Mouse (Mus musculus) cerebral cortex, adult 2 months (tissue): ENCODE results near the gene Eefsec.

Experiments
- WGBS: fragments of 180-500 bp; shearing (Covaris S2); methylation state at CpG from one replicate; pipeline ENCODE4 v1.1.7; 2018; 5-methylcytosine and 5-hydroxymethylcytosine counted together

The Eefsec gene

DNA sequence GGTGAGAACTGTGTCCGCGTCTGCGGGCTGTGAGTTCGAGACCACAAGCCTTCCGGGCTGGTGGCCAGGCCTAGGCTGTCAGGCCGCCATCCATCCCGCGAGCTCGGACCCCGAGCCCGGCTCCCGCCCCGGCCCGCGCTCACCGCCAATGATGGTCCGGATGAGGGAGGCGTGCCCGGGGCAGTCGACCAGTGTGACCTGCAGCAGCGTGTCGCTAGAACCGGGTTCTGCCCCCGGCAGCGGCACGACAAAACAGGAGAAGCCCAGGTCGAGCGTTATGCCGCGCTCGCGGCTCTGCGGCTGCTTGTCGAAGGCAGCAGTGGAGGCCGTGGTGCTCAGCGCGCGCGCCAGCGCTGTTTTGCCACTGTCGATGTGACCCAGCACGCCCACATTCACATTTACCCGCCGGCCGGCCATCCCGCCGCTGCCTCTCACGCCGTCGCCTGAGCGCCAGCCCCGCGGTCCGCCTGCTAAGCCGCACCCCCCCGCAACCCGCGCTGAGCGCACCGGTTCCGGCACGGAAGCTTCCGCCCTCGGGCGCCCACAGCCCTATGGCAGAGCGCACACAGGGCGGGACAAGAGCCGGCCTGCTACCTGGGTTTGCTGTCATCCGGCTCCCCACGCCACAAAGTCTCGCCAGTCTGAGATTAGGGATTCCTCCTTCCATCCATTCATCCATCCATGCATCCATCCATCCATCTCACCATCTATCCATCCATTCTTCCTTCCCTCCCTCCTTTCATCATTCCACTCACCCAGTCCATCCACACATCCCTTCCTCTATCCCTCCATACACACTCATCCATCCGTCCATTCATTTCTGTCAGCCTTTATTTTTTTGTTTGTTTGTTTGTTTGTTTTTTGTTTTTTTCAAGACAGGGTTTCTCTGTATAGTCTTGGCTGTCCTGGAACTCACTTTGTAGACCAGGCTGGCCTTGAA is at the start of gene Eefsec:
Gene Eefsec, minus strand, starts transcription at position 477 of the 940 bp plus-strand sequence.
- 1% methylated on average over 72 of the region's 72 CpGs for WGBS

DNA sequence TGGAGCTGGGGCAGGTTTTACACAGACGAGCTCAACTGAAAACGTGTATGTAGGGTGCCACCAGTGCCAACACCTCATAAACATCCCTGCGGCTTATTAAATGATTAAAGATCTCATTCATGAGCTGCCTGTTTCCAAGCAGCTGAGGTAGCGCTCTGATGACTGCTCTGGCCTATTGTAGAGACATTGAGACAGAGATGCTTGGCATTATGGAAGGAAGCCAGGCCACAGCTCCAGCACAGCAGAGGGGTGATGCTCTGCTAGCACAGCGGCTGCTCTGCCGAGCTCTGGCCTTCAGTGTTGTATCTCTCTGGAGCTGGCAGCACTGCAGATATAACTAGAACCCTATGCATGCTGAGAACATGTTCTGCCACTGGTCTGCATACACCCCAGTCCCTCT is 47.4 kb upstream of the Eefsec start:
- 74% methylated on average over 6 of the region's 6 CpGs for WGBS

DNA sequence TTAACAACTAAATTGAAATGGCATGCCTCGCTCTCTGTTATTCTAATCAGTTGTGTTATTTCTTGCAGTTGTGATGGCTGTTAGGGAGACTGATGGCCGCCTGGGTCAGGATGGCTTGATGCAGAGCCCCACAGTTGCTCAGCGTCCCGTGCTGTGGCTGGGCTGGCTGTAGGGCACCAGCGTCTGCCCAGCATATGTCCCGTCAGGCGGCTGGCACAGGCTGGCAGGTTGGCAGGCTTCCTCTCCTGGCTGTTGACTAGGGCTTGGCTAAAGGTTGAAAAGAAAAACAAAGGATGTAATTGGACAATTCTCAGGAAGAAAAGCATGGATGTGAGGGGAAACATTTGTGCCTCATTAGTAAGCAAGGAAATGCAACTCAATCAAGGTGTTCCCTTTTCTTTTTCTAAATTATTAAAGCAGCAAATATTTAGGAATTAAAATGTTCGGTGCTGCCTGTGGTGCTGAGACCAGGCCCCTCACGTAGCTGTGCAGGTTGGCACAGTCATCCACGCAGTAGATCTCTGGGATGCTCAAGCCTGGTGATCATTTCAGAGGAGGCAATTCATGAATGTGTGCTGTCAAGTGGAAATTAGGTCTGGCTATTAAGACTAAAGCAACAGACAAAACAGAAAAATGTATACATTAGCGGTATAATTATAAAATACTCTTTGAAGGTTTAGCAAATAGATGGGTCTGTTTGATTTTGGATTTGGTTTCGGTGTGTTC is 44.5 kb upstream of the Eefsec start:
- 71% methylated on average over 12 of the region's 12 CpGs for WGBS

DNA sequence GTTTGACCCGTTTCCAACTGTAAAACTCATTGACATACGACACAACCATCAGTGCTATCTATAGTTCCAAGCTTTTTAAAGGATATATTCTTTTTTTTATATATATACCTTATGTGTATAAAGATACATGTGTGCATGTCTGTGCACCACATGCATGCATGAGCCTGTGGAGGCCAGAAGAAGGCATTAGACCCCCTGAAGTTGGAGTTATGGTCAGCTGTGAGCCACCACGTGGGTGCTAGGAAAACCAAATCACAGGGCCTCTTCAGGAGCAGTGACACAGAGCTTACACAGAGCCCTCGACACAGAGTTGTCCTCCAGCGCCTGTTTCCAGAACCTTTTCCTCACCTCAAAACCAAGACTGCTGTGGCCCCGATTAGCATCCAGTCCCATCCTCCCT is 43.5 kb upstream of the Eefsec start:
- 72% methylated on average over 6 of the region's 6 CpGs for WGBS

DNA sequence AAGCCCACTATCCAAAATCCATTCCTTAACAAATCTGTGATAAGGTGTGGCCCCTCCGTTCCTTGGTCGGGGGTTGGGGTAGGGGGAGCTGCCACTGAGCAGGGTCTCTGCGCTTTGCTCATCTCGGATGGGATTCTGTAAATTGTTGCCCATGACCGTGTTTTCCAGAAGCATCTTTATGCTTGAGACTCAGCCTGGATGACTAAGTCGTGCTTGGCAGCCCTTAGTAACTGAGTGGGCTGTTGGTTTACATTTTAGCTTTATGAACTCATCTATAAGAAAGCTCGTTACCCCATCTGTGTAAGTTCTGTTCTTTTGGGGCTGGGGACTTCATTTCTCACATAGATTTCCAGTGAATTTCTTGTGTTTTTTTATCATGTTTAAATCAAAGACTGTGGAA is 42.7 kb upstream of the Eefsec start:
- 64% methylated on average over 7 of the region's 7 CpGs for WGBS

DNA sequence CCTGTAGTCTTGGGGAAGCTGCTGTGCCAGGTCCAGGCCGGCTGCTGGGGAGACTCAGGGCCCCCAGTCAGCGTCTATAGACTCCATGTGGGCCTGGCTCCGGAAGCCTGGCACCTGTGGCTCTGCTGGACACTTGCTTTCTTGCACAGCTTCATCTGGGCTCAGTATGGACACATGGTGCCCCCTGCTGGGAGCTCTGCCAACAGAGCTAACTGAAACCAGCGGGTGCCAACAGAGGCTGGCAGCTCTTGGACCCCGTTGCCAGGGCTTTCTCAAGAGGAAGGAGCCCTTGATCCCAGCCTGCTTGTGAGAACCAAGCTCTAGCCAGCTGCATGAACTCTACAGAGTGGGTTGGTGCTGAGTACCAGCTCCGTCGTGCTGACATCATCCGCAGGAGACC is 40.6 kb upstream of the Eefsec start:
- 41% methylated on average over 8 of the region's 8 CpGs for WGBS

DNA sequence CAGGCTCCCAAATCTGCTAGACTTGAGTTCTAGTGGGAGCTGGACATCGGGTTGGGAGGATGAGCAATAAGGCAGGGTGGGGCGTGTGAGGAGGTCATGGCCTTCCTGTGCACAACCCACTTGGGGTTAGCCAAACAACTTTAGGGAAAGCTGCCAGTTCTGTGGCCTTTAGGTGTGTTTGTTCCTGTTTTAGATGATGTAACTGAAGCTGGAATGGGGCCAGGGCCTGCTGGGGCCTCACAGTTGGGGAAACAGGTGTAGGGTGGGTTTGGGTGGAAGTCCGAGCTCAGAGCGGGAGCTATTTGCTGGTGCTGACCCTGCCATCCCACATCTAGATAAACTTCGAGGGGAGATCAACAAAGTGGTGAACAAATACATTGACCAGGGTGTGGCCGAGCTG is 39.0 kb upstream of the Eefsec start:
- 81% methylated on average over 6 of the region's 6 CpGs for WGBS

DNA sequence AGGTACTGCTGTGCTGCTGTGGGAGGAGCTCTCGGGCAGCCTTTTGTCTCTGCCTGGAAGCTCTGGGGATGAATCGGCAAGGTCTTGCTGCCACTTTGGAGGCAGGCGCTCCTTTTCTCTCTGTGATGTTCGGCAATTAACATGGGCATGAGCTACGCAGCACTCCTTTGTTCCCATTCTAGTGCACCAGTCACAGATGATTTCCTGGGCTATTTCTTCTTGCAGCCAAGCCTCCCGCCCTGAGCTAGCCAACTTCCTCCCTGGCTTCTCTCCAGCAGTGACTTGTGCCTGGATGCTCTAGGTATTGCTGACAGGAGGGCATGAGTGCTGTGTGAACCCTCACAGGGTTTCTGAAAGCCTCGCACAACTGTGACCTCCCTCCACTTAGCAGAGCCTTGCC is 36.8 kb upstream of the Eefsec start:
- 42% methylated on average over 7 of the region's 7 CpGs for WGBS

DNA sequence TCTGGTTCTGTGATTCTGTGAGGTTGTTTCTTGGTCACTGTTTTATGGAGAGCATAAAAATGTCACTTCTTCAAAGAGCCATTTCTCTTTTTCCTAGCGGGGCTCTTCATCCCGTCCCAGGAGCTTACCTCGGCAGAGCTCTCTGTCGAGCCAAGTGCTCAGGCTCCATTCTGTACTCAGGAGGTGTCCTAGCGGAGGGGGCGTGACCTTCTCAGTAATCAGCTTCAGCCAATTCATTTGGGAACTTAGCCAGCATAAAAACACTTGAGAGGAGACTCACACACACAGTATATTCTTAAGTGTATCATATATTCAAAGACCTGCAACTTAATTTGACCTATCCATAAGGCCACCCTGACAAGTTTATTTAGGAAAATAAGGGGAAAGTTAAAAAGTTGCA is 34.1 kb upstream of the Eefsec start:
- WGBS: 76% methylated on average over 6 of the region's 6 CpGs

DNA sequence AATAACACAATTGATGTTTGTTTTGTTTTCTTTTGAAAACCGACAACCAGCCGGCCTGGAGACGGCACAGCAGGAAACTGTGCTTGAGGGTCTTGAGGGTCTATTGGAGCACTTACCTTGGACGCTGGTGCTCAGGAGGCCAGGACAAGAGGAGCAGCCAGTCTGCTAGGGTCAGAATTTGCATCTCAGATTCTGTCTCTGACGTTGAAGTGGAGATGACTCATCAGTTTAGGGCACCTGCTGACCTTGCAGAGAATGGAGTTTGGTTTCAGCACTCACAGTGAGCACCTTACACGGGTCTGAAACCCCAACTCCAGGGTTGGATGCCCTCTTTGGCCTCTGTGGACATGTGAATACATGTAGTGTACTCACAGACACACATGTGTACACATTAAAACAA is 23.5 kb upstream of the Eefsec start:
- WGBS: 61% methylated on average over 6 of the region's 6 CpGs

DNA sequence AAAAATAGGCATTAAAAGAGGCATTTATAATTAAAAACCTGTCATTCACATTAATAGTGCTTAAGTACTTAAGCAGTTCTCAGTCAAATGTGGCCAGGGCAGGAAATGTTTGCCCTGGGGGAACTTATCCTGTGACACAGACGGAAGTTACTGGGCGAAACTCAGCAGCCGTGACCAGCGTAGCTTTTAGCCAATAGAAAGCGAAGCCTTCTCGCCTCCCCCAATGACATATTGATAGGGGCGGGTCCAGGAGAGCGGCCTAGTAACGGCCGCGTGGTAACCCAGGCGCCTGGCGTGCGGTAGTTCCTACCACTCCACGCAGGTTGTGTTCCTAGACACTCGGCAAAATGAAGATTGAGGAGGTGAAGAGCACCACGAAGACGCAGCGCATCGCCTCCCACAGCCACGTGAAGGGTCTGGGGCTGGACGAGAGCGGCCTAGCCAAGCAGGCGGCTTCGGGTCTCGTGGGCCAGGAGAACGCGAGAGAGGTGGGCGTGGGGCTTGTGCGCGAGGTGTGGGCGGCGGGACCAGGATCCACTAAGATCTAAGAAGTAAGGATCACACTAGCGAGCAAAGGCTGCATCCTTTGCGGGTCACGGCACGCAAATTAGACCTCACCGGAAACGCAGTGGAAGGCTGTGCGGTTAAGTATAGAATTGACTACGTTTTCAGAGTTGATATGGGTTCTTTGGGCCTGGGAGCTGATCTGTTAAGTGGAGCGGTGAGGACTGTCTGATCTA is 19.0 kb upstream of the Eefsec start, which contains the start of gene Ruvbl1:
Gene Ruvbl1, plus strand, starts transcription at position 229 of the 740 bp plus-strand sequence.
- under 1% methylated on average over 42 of the region's 42 CpGs for WGBS

DNA sequence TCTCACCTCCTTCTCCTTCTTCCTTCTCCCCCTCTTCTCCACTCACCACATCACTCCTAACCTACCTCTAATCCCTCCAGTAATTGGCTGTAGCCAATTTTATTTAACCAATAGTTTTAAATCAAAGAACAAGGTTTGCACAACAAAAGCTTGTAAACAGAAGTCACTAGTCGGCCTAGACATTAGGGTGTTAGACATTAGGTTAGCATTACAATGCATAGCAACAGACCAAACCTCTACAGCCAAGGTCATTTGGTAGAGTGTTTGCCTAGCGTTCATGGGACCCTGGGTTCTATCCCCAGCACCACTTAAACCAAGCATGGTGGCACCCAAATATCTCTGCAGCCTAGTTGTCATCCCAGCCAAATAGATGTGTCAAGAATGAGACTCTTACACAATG is 8.2 kb upstream of the Eefsec start:
- WGBS: 85% methylated on average over 2 of the region's 2 CpGs

DNA sequence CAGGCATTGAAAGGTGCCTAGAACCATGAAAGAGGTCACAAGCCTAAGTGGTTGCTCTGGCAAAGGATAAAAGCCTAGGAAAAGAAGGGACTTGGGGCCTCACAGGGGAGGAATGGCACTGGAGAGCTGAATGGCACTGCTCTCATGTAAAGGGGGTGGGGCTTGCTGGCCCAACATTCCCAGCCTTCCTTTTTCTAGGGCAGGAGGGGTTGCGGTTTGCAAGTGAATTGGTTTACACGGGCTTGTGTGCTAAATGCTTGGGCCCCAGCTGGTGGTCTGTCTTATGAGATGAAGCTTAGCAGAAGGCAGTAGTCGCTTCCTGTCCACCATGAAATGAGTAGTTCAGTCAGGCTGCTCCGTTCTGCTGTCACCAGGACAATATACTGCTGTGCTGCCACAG is 1.1 kb upstream of the Eefsec start:
- 49% methylated on average over 4 of the region's 4 CpGs for WGBS

DNA sequence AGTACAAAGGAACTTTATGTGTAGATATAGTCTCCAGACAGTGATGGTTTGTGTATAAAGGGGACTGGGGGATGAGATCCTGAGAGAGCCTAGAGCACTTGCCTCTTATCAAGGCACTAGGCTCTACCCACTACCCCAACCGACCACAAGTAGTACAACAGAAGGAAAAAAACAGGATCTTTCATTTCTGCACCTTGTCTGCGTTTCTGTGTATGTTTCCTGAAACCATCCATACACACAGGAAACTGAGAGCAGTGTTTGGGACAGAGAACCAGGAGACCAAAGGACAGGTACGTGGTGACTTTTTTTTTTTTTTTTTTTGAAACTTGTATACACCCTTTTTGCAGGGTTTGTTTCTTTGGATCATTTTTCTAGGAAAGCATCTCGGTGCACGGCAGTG is 678 bp downstream of the Eefsec start:
- 12% methylated on average over 5 of the region's 5 CpGs for WGBS

DNA sequence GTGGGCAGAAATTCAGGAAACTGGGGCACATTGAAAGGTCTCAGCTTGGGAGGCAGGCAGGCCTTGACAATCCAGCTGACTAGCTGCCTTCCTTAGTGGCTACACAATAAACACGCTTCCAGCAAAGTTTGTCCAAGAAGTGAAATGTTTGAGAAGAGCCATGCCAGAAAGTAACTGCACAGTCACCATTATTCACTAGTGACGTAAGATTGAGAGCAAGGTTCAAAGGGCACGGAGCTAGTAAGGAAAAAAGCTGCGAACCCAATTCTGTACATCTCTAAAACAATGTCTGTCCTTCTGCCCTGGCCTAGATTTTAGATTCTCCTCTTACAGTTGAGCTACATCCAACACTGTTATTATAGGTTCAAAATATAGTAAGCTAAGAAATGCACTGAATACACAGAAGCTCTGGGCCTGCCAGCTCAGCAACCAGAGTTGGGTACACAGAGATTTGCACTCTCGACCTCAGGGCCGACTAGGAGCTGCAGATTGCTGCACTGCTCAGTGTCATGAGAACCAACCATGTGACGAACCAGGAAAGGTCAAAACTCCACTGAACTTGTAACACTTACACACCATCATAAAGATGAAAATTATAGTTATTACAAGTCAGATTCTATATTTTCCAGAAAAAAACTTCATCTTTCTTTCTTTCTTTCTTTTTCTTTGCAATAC is 2.1 kb downstream of the Eefsec start:
- 92% methylated on average over 7 of the region's 7 CpGs for WGBS

DNA sequence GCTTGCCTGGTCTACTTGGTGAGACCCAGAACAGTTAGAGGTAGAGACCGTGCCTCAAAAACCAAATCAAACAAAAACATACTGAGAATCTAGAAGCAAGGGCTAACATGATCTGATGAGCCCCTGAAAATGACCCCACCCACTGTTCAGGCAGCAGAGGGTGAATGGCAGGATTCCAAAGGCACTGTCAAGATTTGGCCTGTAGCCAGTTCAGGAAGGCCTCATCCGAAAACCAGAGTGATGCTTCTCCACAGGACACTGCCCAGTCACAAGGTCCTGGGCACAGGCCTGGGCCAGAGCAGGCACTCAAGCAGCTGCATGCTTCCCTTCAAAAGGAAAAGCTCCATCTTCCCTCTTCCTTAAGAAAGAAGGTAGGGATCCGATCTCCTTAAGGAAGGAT is 2.9 kb downstream of the Eefsec start:
- WGBS: 84% methylated on average over 3 of the region's 3 CpGs

DNA sequence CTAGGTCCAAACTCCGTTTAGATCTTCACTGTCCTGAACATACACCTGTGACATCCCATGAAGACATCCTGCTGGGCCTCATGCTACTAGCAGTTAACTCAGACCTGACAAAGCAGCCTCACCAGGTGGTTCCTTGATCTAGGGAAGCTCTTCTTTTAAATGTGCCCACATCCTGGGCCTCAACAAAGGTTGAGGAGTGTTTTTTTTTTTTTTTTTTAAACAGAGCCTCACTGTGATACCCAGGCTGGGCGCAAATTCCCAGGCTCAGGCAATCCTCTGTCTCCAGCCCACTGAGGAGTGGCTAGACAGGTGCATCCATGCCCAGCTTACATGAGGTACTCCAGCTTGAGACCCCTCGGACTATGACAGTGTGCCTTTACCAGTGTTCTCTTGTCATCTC is 3.8 kb downstream of the Eefsec start:
- 88% methylated on average over 3 of the region's 3 CpGs for WGBS

DNA sequence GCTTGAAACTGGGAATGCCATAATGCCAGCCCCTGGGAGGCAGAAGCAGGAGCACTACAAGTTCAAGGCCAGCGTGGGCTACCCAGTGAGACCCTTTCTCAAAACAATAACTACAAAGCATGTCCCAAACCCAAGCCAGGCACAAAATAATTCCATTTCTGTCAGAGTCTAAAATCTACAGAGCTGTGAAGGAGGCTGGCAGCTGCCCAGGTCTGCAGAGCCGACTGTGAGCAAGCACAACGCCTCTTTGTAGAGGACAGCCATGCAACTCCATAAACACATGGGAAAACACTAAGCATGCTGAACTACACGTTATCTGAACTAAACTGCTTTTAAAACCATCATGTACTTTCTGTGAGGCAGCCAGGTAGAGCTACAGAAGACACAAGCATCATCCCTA is 7.3 kb downstream of the Eefsec start:
- WGBS: 37% methylated on average over 4 of the region's 4 CpGs

DNA sequence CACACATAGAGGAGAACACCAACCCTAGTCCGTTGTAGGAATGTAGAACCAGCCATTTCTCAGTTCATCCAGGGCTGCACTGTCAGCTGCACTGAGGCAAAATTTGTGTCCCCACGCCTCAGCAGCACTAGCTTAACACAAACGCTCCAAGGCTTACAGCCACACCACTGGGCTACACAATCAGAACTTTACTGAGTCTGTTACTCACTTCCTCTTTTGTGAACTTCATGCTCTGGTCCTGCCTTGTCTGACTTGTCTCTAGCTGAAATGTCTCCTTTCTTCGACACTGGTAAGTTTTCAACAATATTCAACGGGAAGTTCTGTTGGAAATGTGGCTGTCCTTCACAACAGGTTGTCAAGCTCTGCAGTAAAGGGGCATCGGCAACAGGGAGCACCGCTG is 10.7 kb downstream of the Eefsec start:
- 84% methylated on average over 7 of the region's 7 CpGs for WGBS

DNA sequence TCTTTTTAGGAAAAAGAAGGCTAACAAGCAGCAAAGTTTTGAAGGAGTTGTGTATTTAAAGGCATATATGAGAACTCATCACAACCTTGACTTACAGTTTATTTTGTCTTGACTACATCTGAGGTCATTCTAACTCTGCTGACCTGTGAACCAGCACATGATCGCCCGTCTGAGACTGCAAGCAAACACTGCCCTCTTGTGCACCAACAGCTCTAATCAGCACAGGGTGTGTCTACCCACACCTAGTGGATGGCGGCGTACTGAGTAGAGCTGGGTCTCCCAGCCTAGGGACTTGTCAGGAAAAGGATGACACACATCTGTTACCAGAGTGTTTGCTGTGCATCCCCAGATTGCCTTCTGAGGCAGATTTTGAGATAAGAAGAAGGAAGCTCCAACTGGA is 15.1 kb downstream of the Eefsec start:
- WGBS: 41% methylated on average over 4 of the region's 4 CpGs

DNA sequence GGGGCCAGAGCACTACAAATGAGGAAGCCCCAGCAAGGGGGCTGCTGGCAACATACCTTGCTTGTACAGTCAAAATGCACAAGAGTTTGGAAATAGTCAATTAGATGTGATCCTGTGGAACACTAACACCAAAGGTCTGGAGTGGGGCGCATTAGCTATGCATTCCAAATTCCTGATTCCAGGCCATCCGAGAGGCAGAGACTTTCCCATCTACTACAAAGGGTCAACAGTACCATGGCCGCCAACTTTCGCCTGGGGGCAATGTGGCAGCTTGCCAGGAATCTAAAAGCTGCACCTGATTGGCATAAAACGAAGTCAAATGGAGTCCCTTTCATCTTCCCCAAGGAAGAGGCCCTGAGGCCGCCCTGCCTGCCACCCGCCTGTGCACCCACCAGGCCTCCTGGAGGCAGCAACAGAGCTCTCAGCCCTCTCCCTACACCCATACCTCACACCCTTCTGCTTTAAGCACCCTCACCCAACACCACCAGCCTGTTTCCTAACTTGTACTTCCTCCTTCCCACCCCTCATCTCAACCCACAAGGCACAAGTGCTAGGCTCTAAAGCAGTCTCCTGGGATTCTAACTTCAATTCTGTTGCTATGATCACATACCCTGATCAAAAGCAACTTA is 30.1 kb downstream of the Eefsec start:
- 74% methylated on average over 7 of the region's 7 CpGs for WGBS
